Mouse (Mus musculus): ENCODE data around the gene St3gal4.

- no peak for TF ChIP-seq CTCF (IDR thresholded peaks at IDR 0.05; ENCODE audit: borderline replicate concordance, extremely low read depth, insufficient read depth, insufficient read length)
- no peak for TF ChIP-seq POLR2A (IDR thresholded peaks at IDR 0.05; ENCODE audit: borderline replicate concordance, extremely low read depth, insufficient read depth, insufficient read length, poor library complexity, severe bottlenecking)
Observed at GRCm38 (mm10) chr9:35110567-35110966, 8.5 kb downstream of the St3gal4 start.
